Mouse (Mus musculus): Measurements from ENCODE around the gene Lmo3.
A peak's percentile ranks its signal among the peaks of the same experiment; 100 is the strongest.

DNA sequence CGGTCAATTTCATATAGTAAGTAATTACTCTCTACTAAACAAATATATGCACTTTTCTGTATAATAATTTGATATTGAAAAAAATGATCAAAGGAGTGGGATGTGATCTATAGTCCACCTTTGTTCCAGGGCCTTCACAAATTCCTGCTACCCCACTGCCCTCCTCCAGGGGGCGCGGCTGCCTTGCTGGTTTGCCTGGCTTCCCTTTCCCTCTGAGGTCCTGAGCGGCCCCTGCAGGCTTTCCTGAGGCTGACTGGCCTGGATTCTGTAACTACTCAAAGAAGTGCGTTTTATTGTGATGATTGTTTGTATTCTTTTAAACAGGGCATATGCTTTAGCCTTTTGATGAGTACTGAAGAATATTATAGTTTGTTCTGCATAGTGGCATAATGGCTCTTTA lies 104.2 kb downstream of the Lmo3 start:
- TF ChIP-seq POLR2A (IDR thresholded peaks at IDR 0.05; ENCODE audit: borderline replicate concordance, insufficient read depth, low read length) (no peak), CTCF (IDR thresholded peaks at IDR 0.05; ENCODE audit: borderline replicate concordance, insufficient read depth, low read depth, low read length) (peak; percentile 59; the same call in 1 of the 2 replicates)
